Mouse (Mus musculus): Measurements from ENCODE around the gene Clcn3. TPM values are rescaled to one million over a fixed set of nuclear protein-coding genes. Genes with fewer than 3 reads are reported as not detected.

The Clcn3 gene
- polyA plus RNA-seq, 1 experiment from 2014 or later = 70.6 TPM

GRCm38 (mm10) chr8:60867468-60868115, 115.5 kb downstream of the Clcn3 start:
- Histone ChIP-seq H3K4me3 (replicated peaks; ENCODE audit: low read length) (no peak overlapping the region), H3K4me1 (replicated peaks; ENCODE audit: control insufficient read depth, insufficient read depth, low read length) (no peaks in the 10 kb centered on the region), H3K9me3 (ENCODE audit: control insufficient read depth, low read length) (no peaks in the 10 kb centered on the region), H3K4me2 (ENCODE audit: low read length) (no peak overlapping the region), H3K27ac (ENCODE audit: low read length) (no peak overlapping the region), H3K36me3 (ENCODE audit: control insufficient read depth, insufficient read depth) (no peaks in the 10 kb centered on the region), H3K27me3 (replicated peaks; ENCODE audit: control insufficient read depth, insufficient read depth, low read length) (no peaks in the 10 kb centered on the region), H3K9ac (replicated peaks; ENCODE audit: low read depth, low read length) (no peak overlapping the region)
- no peak for ATAC-seq
- 73% methylated on average over 4 of the region's 4 CpGs for WGBS

- Histone ChIP-seq H3K4me2 (ENCODE audit: low read length) (no peak overlapping the region), H3K4me3 (replicated peaks; ENCODE audit: low read length) (no peak overlapping the region), H3K27me3 (replicated peaks; ENCODE audit: control insufficient read depth, insufficient read depth, low read length) (no peaks in the 10 kb centered on the region), H3K36me3 (ENCODE audit: control insufficient read depth, insufficient read depth) (no peaks in the 10 kb centered on the region), H3K4me1 (replicated peaks; ENCODE audit: control insufficient read depth, insufficient read depth, low read length) (no peaks in the 10 kb centered on the region), H3K27ac (ENCODE audit: low read length) (no peak overlapping the region), H3K9me3 (ENCODE audit: control insufficient read depth, low read length) (no peaks in the 10 kb centered on the region), H3K9ac (replicated peaks; ENCODE audit: low read depth, low read length) (no peak overlapping the region)
- WGBS = 32% methylated on average over 3 of the region's 3 CpGs
- peak; percentile 72 for ATAC-seq
Observed at GRCm38 (mm10) chr8:60865504-60866114, 117.5 kb downstream of the Clcn3 start.

- Histone ChIP-seq H3K36me3 (ENCODE audit: control insufficient read depth, insufficient read depth) (no peaks in the 10 kb centered on the region), H3K27ac (ENCODE audit: low read length) (no peak overlapping the region), H3K9me3 (ENCODE audit: control insufficient read depth, low read length) (no peaks in the 10 kb centered on the region), H3K27me3 (replicated peaks; ENCODE audit: control insufficient read depth, insufficient read depth, low read length) (no peaks in the 10 kb centered on the region), H3K4me2 (ENCODE audit: low read length) (no peak overlapping the region), H3K4me3 (replicated peaks; ENCODE audit: low read length) (no peak overlapping the region), H3K4me1 (replicated peaks; ENCODE audit: control insufficient read depth, insufficient read depth, low read length) (no peaks in the 10 kb centered on the region), H3K9ac (replicated peaks; ENCODE audit: low read depth, low read length) (no peak overlapping the region)
- no peak for ATAC-seq
- WGBS = 53% methylated on average over 6 of the region's 6 CpGs
Observed at GRCm38 (mm10) chr8:60864875-60865274, 118.2 kb downstream of the Clcn3 start.

GRCm38 (mm10) chr8:60861783-60862182, 121.3 kb downstream of the Clcn3 start:
- H3K9ac ChIP-seq (replicated peaks; ENCODE audit: low read depth, low read length) = no peak overlapping the region
- H3K9me3 ChIP-seq (ENCODE audit: control insufficient read depth, low read length) = no peaks in the 10 kb centered on the region
- no peak overlapping the region for H3K4me2 ChIP-seq (ENCODE audit: low read length)
- no peaks in the 10 kb centered on the region for H3K36me3 ChIP-seq (ENCODE audit: control insufficient read depth, insufficient read depth)
- WGBS = 92% methylated on average over 6 of the region's 6 CpGs
- H3K4me3 ChIP-seq (replicated peaks; ENCODE audit: low read length) = no peak overlapping the region
- H3K27ac ChIP-seq (ENCODE audit: low read length) = no peak overlapping the region
- no peaks in the 10 kb centered on the region for H3K27me3 ChIP-seq (replicated peaks; ENCODE audit: control insufficient read depth, insufficient read depth, low read length)
- ATAC-seq = no peak
- no peaks in the 10 kb centered on the region for H3K4me1 ChIP-seq (replicated peaks; ENCODE audit: control insufficient read depth, insufficient read depth, low read length)

- no peak overlapping the region for H3K4me3 ChIP-seq (replicated peaks; ENCODE audit: low read length)
- H3K4me2 ChIP-seq (ENCODE audit: low read length) = no peak overlapping the region
- no peaks in the 10 kb centered on the region for H3K36me3 ChIP-seq (ENCODE audit: control insufficient read depth, insufficient read depth)
- WGBS = 77% methylated on average over 3 of the region's 3 CpGs
- H3K27me3 ChIP-seq (replicated peaks; ENCODE audit: control insufficient read depth, insufficient read depth, low read length) = no peaks in the 10 kb centered on the region
- no peak overlapping the region for H3K27ac ChIP-seq (ENCODE audit: low read length)
- no peaks in the 10 kb centered on the region for H3K9me3 ChIP-seq (ENCODE audit: control insufficient read depth, low read length)
- no peak overlapping the region for H3K9ac ChIP-seq (replicated peaks; ENCODE audit: low read depth, low read length)
- no peak for ATAC-seq
- no peaks in the 10 kb centered on the region for H3K4me1 ChIP-seq (replicated peaks; ENCODE audit: control insufficient read depth, insufficient read depth, low read length)
Observed at GRCm38 (mm10) chr8:60860749-60861148, 122.4 kb downstream of the Clcn3 start.

Other genes starting within 250 kb of the Clcn3 start
- 104 and 110 TPM in 2 replicates for gene Hpf1, start 92.9 kb downstream of the Clcn3 start, polyA plus RNA-seq (2015; fragmentation: Nextera tagmentation; extraction: Ambion mirVana)
- gene Nek1, start 9.9 kb upstream of the Clcn3 start, polyA plus RNA-seq (2015; fragmentation: Nextera tagmentation; extraction: Ambion mirVana) = 25.2 and 26.0 TPM in 2 replicates
- gene Sh3rf1, start 240.6 kb upstream of the Clcn3 start, polyA plus RNA-seq (2015; fragmentation: Nextera tagmentation; extraction: Ambion mirVana) = 30.4 and 33.6 TPM in 2 replicates

All from forebrain, embryonic 16.5 days (tissue).